Mouse (Mus musculus) kidney, adult 2 months (tissue): ENCODE measurements around the gene Tmem63c.

ENCODE experiments used
- CTCF ChIP-seq: fragments of 200-500 bp; conservative IDR thresholded peaks from 2 replicates; pipeline ENCODE4 v1.5.1; 2011; ENCODE audit warnings: low read depth, mild to moderate bottlenecking, control low read depth, low read length, moderate library complexity, mixed read lengths; ENCODE audit not compliant: insufficient read depth, insufficient read length
- POLR2A ChIP-seq: fragments of 200-500 bp; IDR thresholded peaks from one replicate; pipeline ENCODE4 v1.6.1; 2011; ENCODE audit warnings: low read depth, low read length, control low read depth

DNA sequence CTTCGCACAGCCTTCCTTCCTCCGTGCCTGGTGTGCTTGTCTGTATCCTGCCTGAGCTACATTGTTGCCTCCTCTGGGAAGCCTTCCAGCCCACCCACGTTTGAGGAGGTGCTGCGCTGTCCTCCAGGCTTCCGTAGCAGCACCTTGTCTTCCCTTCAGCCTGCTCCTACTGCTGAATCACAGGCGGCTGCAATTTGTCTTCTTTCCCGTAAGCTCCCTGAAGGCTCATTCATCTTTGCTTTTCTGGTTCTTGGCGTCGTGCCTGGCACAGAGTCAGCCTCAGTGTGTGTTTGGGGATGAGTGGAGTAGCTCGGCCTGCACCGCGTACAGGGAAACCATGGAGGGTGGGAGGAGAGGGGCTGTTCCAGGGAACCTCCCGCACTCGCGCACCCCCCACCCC lies 43.3 kb upstream of the Tmem63c start:
- TF ChIP-seq POLR2A (no peak), CTCF (no peak)
